ENCODE assay signal across 12 mouse cellular contexts in the genomic region with DNA sequence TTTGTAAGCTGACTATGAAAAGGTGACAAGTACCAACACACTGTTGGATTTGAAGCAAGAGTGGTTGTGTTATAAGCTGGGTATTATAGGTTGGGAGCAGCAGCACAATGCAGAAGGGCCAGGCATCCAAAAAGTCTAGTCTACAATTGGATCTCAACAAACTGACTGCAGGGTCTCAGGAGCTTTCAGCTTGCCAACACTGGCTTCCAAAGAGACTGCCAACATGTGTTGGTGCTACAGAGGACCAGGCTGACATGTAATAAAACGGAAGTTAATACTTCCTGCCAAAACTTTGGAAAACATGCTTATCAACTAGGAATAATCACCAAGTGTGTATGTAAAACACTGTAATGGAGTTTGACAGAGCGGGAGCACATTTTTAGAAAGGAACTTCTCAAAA.
A peak's percentile ranks its signal among the peaks of the same experiment; 100 is the strongest.
DNase-seq lines count a peak whose midpoint lies in the region; ATAC-seq and TF ChIP-seq lines count a peak whose summit lies in the region.
"Had no signal": no experiment of that assay in that cellular context is flagged by ENCODE, and none has a peak within 500 bp of the region (broad histone marks: within the 10 kb centered on the region; RNA-seq: fewer than 3 reads in every experiment).

No protein-coding gene starts in this region.

- peaks cover 4% of the 10 kb centered on the region; the same call in 1 of the 2 replicates for H3K4me1 ChIP-seq in forebrain, postnatal 0 days (ENCODE audit: insufficient read depth)
- peaks cover 12% of the 10 kb centered on the region for H3K4me1 ChIP-seq in forebrain, embryonic 15.5 days
- H3K4me1 ChIP-seq in heart, embryonic 16.5 days (ENCODE audit: control insufficient read depth, insufficient read depth, low read length), result peaks cover 6% of the 10 kb centered on the region
- peaks cover 3% of the 10 kb centered on the region; the same call in 1 of the 2 replicates for H3K4me1 ChIP-seq in heart, embryonic 11.5 days (ENCODE audit: control insufficient read depth, insufficient read depth, low read length)
- peaks cover 7% of the 10 kb centered on the region for H3K4me1 ChIP-seq in lung, embryonic 14.5 days (ENCODE audit: insufficient read depth)
- H3K4me1 ChIP-seq in lung, adult 2 months (ENCODE audit: control insufficient read depth, insufficient read depth, low read length), result peaks cover 3% of the 10 kb centered on the region; the same call in 1 of the 2 replicates

- no peaks in the 10 kb centered on the region for H3K36me3 ChIP-seq in forebrain, postnatal 0 days (ENCODE audit: insufficient read depth)
- no peaks in the 10 kb centered on the region for H3K36me3 ChIP-seq in forebrain, embryonic 15.5 days
- no peaks in the 10 kb centered on the region for H3K36me3 ChIP-seq in heart, embryonic 16.5 days (ENCODE audit: control insufficient read depth, insufficient read depth)
- H3K36me3 ChIP-seq in heart, embryonic 11.5 days (ENCODE audit: control insufficient read depth, insufficient read depth, low read length), result no peaks in the 10 kb centered on the region
- H3K36me3 ChIP-seq in lung, embryonic 14.5 days (ENCODE audit: insufficient read depth), result no peaks in the 10 kb centered on the region
- H3K36me3 ChIP-seq: hindbrain, embryonic 13.5 days had no signal

- DNase-seq in forebrain, postnatal 0 days, result peak; percentile 20
- DNase-seq in lung, embryonic 14.5 days, result peak; percentile 32
- DNase-seq in lung, adult 2 months, result no peak
- no peak for DNase-seq in urinary bladder, postnatal 10 days (ENCODE audit: low spot score)
- DNase-seq: cerebellum, postnatal 25 days; lung, postnatal 10 days; thymus, postnatal 36 days had no signal

- H3K9ac ChIP-seq in forebrain, postnatal 0 days, result no peak overlapping the region
- no peak overlapping the region for H3K9ac ChIP-seq in forebrain, embryonic 15.5 days (replicated peaks)
- no peak overlapping the region for H3K9ac ChIP-seq in heart, embryonic 16.5 days (ENCODE audit: low read length)
- H3K9ac ChIP-seq in heart, embryonic 11.5 days (ENCODE audit: low read depth, low read length), result no peak overlapping the region
- no peak overlapping the region for H3K9ac ChIP-seq in lung, embryonic 14.5 days
- H3K9ac ChIP-seq: hindbrain, embryonic 13.5 days had no signal

- H3K4me2 ChIP-seq in forebrain, postnatal 0 days (ENCODE audit: low read depth), result no peak overlapping the region
- H3K4me2 ChIP-seq in forebrain, embryonic 15.5 days (replicated peaks), result no peak overlapping the region
- H3K4me2 ChIP-seq in heart, embryonic 16.5 days (ENCODE audit: low read depth, low read length), result peak overlapping the region; percentile 13; the same call in 1 of the 2 replicates
- no peak overlapping the region for H3K4me2 ChIP-seq in heart, embryonic 11.5 days
- H3K4me2 ChIP-seq in lung, embryonic 14.5 days, result no peak overlapping the region
- H3K4me2 ChIP-seq: hindbrain, embryonic 13.5 days; liver, embryonic 11.5 days had no signal

- no peaks in the 10 kb centered on the region for H3K27me3 ChIP-seq in forebrain, postnatal 0 days (ENCODE audit: insufficient read depth, low read length)
- peaks cover 3% of the 10 kb centered on the region; the same call in 1 of the 2 replicates for H3K27me3 ChIP-seq in forebrain, embryonic 15.5 days
- H3K27me3 ChIP-seq in heart, embryonic 16.5 days (ENCODE audit: control insufficient read depth, insufficient read depth, low read length), result no peaks in the 10 kb centered on the region
- H3K27me3 ChIP-seq in heart, embryonic 11.5 days (ENCODE audit: control insufficient read depth, insufficient read depth, low read length), result no peaks in the 10 kb centered on the region
- no peaks in the 10 kb centered on the region for H3K27me3 ChIP-seq in lung, embryonic 14.5 days (ENCODE audit: insufficient read depth, low read length)

- no peak overlapping the region for H3K27ac ChIP-seq in forebrain, postnatal 0 days (ENCODE audit: low read depth, low read length)
- no peak overlapping the region for H3K27ac ChIP-seq in forebrain, embryonic 15.5 days (replicated peaks)
- peak overlapping the region; percentile 79 for H3K27ac ChIP-seq in heart, embryonic 16.5 days (ENCODE audit: low read length)
- no peak overlapping the region for H3K27ac ChIP-seq in heart, embryonic 11.5 days (ENCODE audit: low read depth, low read length)
- peak overlapping the region; percentile 36; the same call in 1 of the 2 replicates for H3K27ac ChIP-seq in lung, embryonic 14.5 days (ENCODE audit: low read depth)
- H3K27ac ChIP-seq: hindbrain, embryonic 13.5 days had no signal

- H3K9me3 ChIP-seq in forebrain, postnatal 0 days (ENCODE audit: low read length), result 0 out of 2 replicates have a peak, but pooled peaks cover 3% of the 10 kb centered on the region
- H3K9me3 ChIP-seq in forebrain, embryonic 15.5 days, result no peaks in the 10 kb centered on the region
- no peaks in the 10 kb centered on the region for H3K9me3 ChIP-seq in heart, embryonic 16.5 days (replicated peaks; ENCODE audit: control insufficient read depth, low read length)
- H3K9me3 ChIP-seq in heart, embryonic 11.5 days (replicated peaks; ENCODE audit: control insufficient read depth, low read length), result peaks cover 3% of the 10 kb centered on the region; the same call in 1 of the 2 replicates
- peaks cover 3% of the 10 kb centered on the region; the same call in 1 of the 2 replicates for H3K9me3 ChIP-seq in lung, embryonic 14.5 days (ENCODE audit: low read depth, low read length)

- no peak overlapping the region for H3K4me3 ChIP-seq in forebrain, postnatal 0 days (ENCODE audit: low read depth, low read length)
- H3K4me3 ChIP-seq in forebrain, embryonic 15.5 days, result no peak overlapping the region
- no peak overlapping the region for H3K4me3 ChIP-seq in heart, embryonic 16.5 days (ENCODE audit: low read length)
- H3K4me3 ChIP-seq in heart, embryonic 11.5 days (ENCODE audit: low read depth, low read length), result no peak overlapping the region
- H3K4me3 ChIP-seq in lung, embryonic 14.5 days (ENCODE audit: low read depth, low read length), result no peak overlapping the region
- no peak overlapping the region for H3K4me3 ChIP-seq in lung, adult 2 months (replicated peaks; ENCODE audit: extremely low read depth, low read depth, low read length)
- H3K4me3 ChIP-seq: hindbrain, embryonic 13.5 days had no signal

- ATAC-seq in forebrain, postnatal 0 days, result 0 out of 2 replicates have a peak, but pooled peaks have one; percentile 20
- ATAC-seq in forebrain, embryonic 15.5 days (replicated peaks), result no peak
- peak; percentile 72 for ATAC-seq in heart, embryonic 16.5 days (replicated peaks; ENCODE audit: extremely low read depth, insufficient read depth, low FRiP score)
- no peak for ATAC-seq in heart, embryonic 11.5 days (replicated peaks; ENCODE audit: insufficient number of reproducible peaks, low FRiP score, low TSS enrichment)
- ATAC-seq in lung, embryonic 14.5 days (ENCODE audit: insufficient read depth), result no peak

- WGBS in forebrain, postnatal 0 days, result 31% methylated on average over 2 of the region's 2 CpGs
- 45% methylated on average over 2 of the region's 2 CpGs for WGBS in forebrain, embryonic 15.5 days
- 27% methylated on average over 2 of the region's 2 CpGs for WGBS in heart, embryonic 16.5 days
- WGBS in heart, embryonic 11.5 days (ENCODE audit: insufficient replicate concordance), result 66% methylated on average over 2 of the region's 2 CpGs
- 38% methylated on average over 2 of the region's 2 CpGs for WGBS in lung, embryonic 14.5 days
- 30% methylated on average over 2 of the region's 2 CpGs for WGBS in lung, adult 2 months

- TF ChIP-seq POLR2A in lung, adult 2 months (IDR thresholded peaks at IDR 0.05; ENCODE audit: borderline replicate concordance, extremely low read depth, low read depth, low read length), result no peak

- no peak for TF ChIP-seq CTCF in forebrain, postnatal 0 days (IDR thresholded peaks at IDR 0.05; ENCODE audit: low read depth)
- TF ChIP-seq CTCF in lung, embryonic 14.5 days (IDR thresholded peaks at IDR 0.05; ENCODE audit: low read depth), result no peak
- no peak for TF ChIP-seq CTCF in lung, adult 2 months (IDR thresholded peaks at IDR 0.05; ENCODE audit: insufficient read depth, low read length)

Comparison
In these comparisons a context has a peak if more than half of its experiments do, and no peak if none do; other contexts are left out.
1. ATAC-seq: peak in forebrain, postnatal 0 days (single experiment) and heart, embryonic 16.5 days (single experiment); none in forebrain, embryonic 15.5 days (single experiment), heart, embryonic 11.5 days (single experiment) and lung, embryonic 14.5 days (single experiment).
2. DNase-seq: peak in forebrain, postnatal 0 days (single experiment) and lung, embryonic 14.5 days (single experiment); none in lung, adult 2 months (single experiment) and urinary bladder, postnatal 10 days (single experiment).
3. H3K27ac ChIP-seq: peak in heart, embryonic 16.5 days (single experiment) and lung, embryonic 14.5 days (single experiment); none in forebrain, postnatal 0 days (single experiment), forebrain, embryonic 15.5 days (single experiment) and heart, embryonic 11.5 days (single experiment).